Mouse (Mus musculus) ES-CJ7 (cell line): ENCODE data around the gene Plcb3.

Source experiments
- DNase-seq: peaks from one replicate; pipeline ENCODE4 v3.0.0; 2011; ENCODE audit warnings: low read depth, low spot score

Gene Plcb3

GRCm38 (mm10) chr19:6920741-6921636 is 55.3 kb downstream of the Plcb3 start:
- peak; percentile 85 for DNase-seq

GRCm38 (mm10) chr19:6919876-6920740 is 56.2 kb downstream of the Plcb3 start:
- DNase-seq: no peak

DNA sequence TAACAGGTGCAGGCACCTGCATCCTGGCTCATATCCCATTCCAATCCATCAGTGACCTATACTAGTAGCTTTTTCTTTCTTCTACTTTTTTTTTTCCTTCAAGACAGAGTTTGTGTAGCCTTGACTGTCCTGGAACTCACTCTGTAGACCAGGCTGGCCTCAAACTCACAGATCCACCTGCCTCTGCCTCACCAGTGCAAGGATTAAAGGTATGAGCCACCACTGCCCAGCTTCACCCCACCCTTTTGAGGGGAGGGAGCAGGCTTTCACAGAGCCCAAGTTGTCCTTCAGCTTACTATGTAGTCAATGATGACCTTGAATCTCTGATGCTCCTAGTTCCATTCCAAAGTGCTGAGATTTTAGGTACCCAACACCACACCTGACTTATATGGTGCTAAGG is 56.8 kb downstream of the Plcb3 start:
- DNase-seq: no peak

- no peak for DNase-seq
Measured at GRCm38 (mm10) chr19:6918321-6918720, 57.9 kb downstream of the Plcb3 start.

GRCm38 (mm10) chr19:6916496-6916895 is 59.8 kb downstream of the Plcb3 start:
- DNase-seq: no peak

GRCm38 (mm10) chr19:6915276-6915675 is 61.0 kb downstream of the Plcb3 start:
- DNase-seq: no peak

- no peak for DNase-seq
Measured at GRCm38 (mm10) chr19:6914540-6914939, 61.7 kb downstream of the Plcb3 start.

DNA sequence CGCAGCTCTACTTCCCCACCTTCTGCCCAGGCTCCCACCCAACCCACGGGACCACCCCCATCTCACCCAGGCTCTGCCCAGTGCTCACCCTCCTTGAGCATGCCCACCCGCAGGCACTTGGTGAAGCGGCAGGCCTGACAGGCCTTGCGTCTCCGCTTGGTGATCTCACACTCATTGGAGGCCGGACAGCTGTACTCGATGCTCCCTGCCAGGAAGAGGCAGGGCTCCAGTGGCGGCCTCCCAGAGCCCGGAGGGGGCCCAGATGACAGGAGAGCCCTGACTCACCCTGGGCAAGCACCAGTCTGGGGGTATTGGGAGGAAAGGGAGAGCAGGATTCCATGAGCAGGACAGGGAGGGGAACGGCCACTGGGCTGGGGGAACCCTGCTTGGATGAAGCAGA is 62.3 kb downstream of the Plcb3 start:
- DNase-seq: no peak

GRCm38 (mm10) chr19:6913036-6913435 is 63.2 kb downstream of the Plcb3 start:
- DNase-seq: no peak

DNA sequence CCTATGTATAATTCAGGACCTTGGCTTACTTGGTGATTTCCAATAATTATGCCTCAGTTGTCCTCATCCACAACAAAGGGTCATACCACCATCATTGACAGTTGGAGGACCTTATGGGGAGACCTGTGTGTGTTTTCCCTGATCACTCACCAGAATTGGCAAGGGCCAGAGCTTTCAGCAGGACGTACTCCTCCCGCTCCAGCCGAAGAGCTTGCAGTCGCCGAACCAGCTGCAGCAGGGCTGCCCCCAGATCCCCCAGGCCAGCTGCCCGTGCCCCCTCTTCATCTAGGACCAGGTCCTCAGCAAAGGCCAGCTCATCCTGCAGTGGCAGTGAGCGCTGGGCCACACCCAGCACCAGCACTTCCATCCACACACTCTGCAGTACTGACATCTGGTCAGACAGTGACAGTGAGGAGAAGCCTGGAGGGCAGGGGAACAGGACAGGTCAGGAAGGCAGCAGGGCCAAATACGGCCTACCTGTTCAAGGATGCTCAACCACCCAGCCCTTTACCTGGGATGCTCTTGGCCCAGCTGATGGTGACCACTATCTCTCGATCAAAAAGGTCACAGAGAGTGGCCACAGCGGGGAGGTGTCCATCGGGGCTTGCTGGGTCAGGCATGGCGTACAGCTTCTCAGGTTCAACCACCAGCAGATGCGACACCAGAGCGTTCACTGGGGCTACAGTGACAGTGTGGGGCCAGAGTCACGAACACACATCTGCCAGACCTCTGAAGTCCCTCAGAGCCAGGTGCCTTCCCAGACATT is 63.9 kb downstream of the Plcb3 start:
- DNase-seq: no peak

DNA sequence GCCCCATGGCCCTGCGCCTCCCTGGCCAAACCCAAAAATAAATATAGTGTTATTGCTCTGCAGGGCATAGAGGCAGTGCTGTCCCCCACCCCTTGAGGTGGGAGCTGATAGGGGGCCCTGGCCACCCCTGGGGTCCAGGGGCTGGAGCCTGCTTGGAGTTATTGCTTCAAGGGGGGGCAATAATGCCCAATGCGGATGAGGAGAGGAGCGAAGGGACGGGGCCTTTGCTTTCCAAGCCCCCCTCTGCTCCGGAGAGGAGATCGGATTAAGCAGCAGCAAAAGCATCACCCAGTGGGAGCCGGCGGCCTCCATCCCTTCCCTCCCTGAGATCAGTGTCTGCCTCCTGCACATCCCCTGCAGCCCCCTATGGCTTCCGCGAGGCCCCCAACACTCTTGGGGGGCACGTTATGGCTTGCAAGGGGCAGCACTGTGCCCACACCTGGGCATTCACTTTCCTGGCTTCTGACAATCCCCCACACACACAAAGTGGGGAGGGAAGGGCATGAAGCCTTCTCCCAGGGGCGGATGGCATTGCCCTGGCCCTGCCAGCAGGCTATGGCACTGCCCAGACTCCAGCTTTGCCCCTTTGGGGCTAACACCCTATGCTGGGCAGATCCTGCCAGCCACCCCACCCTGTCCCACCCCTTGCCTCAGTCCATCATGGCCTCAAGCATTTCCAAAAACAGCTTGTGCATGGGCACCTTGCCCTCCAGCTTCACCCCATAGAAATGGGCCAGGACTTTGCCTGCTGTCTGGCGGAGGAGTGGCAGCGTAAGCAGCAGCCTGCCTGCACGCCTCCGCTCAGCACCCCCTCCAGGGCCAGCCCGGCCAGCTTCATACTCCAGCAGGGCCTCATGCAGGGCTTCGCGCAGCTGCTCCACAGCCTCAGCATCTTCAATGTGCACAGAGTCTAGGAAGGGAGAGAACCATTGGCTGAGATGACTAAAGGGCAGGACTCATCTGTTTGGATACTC is 64.9 kb downstream of the Plcb3 start:
- no peak for DNase-seq

DNA sequence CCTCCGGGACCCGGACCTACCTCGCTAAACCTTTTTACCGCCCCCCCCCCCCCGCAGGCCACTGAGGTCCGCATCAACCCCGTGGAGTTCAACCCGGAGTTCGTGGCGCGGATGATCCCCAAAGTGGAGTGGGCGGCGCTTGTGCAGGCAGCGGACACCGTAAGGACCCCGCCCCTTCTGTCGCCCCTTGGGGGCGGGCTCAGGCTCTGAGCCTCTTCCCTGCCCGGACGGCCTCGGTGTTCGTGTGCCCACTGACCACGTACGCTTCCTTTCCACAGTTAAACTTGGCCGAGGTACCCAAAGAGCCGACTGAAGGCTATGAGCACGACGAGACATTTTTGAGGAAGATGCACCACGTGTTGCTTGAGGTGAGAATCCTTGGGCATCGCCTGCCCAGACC is 66.0 kb downstream of the Plcb3 start:
- DNase-seq: peak; percentile 58

GRCm38 (mm10) chr19:6909507-6910289 is 66.6 kb downstream of the Plcb3 start, which contains the start of the genes Trmt112 and Prdx5:
Gene Trmt112, plus strand, starts transcription at chr19:6909698.
Gene Prdx5, minus strand, starts transcription at chr19:6910106.
- DNase-seq: peak; percentile 95

- no peak for DNase-seq
Measured at GRCm38 (mm10) chr19:6909021-6909420, 67.2 kb downstream of the Plcb3 start.

DNA sequence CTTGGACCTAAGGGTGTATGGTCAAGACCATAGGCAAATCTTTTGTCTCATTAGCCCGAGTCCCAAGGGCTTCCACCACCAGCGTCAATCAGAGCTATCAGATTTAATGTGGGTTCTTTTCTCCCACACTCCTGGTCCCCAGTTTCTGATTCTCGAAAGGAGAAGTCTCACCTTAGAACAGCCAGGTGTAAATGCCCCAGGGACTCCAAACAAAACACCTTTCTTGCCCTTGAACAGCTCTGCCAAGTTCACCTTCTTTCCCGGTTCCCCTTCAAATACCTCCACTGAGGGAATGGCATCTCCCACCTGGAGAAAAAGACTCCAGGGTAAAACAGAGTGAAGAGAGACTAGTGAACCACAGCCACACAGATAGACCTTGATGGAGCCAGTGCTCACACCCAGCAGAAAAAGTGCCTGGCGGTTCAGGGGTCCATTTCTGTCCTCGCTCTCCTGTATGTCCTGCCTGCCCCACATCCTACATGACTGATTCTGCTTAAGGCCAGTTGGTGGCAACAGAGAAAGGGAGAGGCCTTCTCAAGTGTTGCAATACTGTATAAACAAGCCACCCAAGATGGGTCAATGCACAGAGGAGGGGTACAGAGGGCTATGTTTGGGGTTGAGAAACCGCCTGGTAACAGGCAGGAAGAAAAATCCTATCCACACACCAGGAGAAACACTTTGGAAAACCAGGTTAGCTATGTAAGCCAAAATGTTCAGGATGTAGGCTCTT is 68.3 kb downstream of the Plcb3 start:
- no peak for DNase-seq

GRCm38 (mm10) chr19:6907094-6907493 is 69.2 kb downstream of the Plcb3 start:
- no peak for DNase-seq

DNA sequence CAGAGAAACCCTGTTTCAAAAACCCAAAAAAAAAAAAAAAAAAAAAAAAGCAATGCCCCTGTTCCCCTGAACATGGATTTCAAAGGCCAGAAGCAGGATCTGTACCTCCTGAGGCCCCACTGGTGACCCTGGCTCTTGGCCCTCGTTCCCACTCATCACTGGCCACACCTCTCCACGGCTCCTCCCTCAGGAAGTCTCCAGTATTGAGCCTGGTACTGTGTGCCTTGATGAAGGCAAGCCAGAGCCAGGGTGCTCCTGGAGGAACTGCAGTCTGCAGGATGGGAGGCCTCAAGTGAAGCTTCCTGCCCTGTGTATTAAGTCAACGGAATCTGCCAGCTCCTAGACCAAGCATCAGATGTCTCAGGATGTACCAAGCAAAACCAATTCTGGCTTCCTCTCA is 70.1 kb downstream of the Plcb3 start:
- no peak for DNase-seq

GRCm38 (mm10) chr19:6905498-6906159 is 70.6 kb downstream of the Plcb3 start:
- no peak for DNase-seq
